Mouse (Mus musculus): ENCODE measurements around the gene Aqp1.

DNA sequence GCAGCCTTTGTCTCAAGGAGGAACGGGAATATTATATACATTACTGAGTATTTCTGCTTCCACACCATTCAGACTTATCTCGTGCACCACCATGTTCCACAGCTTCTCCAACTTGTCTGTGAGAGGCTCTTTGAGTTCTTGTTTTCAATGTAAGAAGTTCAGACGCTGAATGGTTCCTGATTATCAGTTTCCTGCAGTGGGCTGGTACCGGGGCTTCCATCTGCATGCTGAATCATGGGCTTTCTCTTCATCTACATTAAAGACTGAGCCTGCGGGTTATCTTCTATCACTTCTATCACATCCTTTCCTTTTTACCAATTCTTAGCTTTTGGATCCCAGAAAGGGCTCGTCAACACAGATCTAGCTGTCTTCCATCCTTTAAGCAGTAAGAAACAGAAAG, 34.6 kb downstream of the Aqp1 start:
- TF ChIP-seq CTCF (IDR thresholded peaks at IDR 0.05; ENCODE audit: extremely low read depth, insufficient read length, insufficient replicate concordance, low read depth, low read length) = no peak
- no peak for TF ChIP-seq POLR2A (IDR thresholded peaks at IDR 0.05; ENCODE audit: low read depth, low read length)
